In the genomic region with DNA sequence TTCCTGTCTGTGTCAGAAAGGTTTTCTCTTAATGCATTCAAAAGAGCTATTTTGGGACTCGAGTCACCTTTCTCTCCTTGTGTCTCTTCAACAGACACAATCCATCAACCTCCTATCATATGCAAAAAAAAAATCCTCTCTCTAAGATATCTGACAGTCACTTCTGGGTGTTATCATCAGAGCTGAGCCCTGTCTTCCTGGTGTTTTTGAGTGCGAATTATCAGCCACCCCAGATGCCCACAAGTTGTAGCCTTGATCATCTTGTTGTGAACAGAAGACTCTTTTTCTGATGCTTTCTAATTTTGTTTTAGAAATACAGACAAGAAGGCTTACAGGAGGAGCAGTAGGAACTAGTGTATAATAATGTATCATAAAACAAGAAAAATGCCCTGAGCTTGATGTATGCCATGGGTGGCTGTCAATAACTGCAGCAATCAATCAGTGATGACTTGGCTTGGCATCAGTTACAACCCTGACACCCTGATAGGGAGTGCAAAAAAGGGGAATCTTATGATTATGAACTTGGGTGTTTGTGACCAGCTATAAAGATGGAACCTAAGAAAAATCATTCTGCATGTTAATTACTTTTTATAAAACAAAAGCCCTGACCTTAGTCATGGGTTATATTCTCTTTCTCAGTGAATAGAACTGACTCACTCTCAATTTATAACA, we compare ENCODE assay signal across 29 mouse cellular contexts.
A peak's percentile ranks its signal among the peaks of the same experiment; 100 is the strongest.
DNase-seq lines count a peak whose midpoint lies in the region; ATAC-seq and TF ChIP-seq lines count a peak whose summit lies in the region.
"Had no signal": no experiment of that assay in that cellular context is flagged by ENCODE, and none has a peak within 500 bp of the region (broad histone marks: within the 10 kb centered on the region; RNA-seq: fewer than 3 reads in every experiment).

No protein-coding gene starts in this region.

- TF ChIP-seq POLR2A in cerebellum, adult 2 months (IDR thresholded peaks at IDR 0.05; ENCODE audit: borderline replicate concordance, insufficient read depth, low read length), result no peak

- H3K36me3 ChIP-seq in stomach, embryonic 15.5 days, result no peaks in the 10 kb centered on the region
- no peaks in the 10 kb centered on the region for H3K36me3 ChIP-seq in stomach, postnatal 0 days (ENCODE audit: control insufficient read depth, insufficient read depth, low read length)
- H3K36me3 ChIP-seq in liver, embryonic 13.5 days, result no peaks in the 10 kb centered on the region
- H3K36me3 ChIP-seq: embryonic facial prominence, embryonic 13.5 days; G1E; heart, embryonic 15.5 days; limb, embryonic 12.5 days; midbrain, embryonic 15.5 days; neural tube, embryonic 12.5 days had no signal

- DNase-seq in stomach, postnatal 0 days (ENCODE audit: low spot score), result no peak
- peak; percentile 61 for DNase-seq in liver, embryonic 13.5 days
- no peak for DNase-seq in cerebellum, adult 2 months
- DNase-seq in heart, adult 11 months, result no peak
- no peak for DNase-seq in heart, adult 18-20 months
- DNase-seq: adrenal gland, adult 8-10 months; cerebellum, adult 11-12 months; cerebellum, postnatal 25 days; embryo, embryonic 11 days; gastrocnemius, postnatal 25 days; heart, postnatal 4 days; kidney, adult 18-20 months; kidney, postnatal 14 days; lung, adult 2 months; lung, postnatal 14 days had no signal

- H3K27ac ChIP-seq in stomach, embryonic 15.5 days, result no peak overlapping the region
- no peak overlapping the region for H3K27ac ChIP-seq in stomach, postnatal 0 days (replicated peaks)
- peak overlapping the region; percentile 82 for H3K27ac ChIP-seq in liver, embryonic 13.5 days
- H3K27ac ChIP-seq in cerebellum, adult 2 months (ENCODE audit: insufficient read depth, low read length), result no peak overlapping the region
- H3K27ac ChIP-seq: embryonic facial prominence, embryonic 13.5 days; heart, embryonic 15.5 days; hindbrain, embryonic 14.5 days; layer of hippocampus, adult 2 months; limb, embryonic 12.5 days; midbrain, embryonic 15.5 days; neural tube, embryonic 12.5 days had no signal

- WGBS in stomach, embryonic 15.5 days, result 63% methylated on average over 2 of the region's 2 CpGs
- 44% methylated on average over 2 of the region's 2 CpGs for WGBS in stomach, postnatal 0 days
- 8% methylated on average over 2 of the region's 2 CpGs for WGBS in liver, embryonic 13.5 days (ENCODE audit: insufficient replicate concordance)
- WGBS in cerebellum, adult 2 months, result 80% methylated on average over 2 of the region's 2 CpGs

- no peak overlapping the region for H3K4me3 ChIP-seq in stomach, embryonic 15.5 days (replicated peaks)
- no peak overlapping the region for H3K4me3 ChIP-seq in stomach, postnatal 0 days (ENCODE audit: low read depth, low read length)
- H3K4me3 ChIP-seq in liver, embryonic 13.5 days (replicated peaks), result no peak overlapping the region
- H3K4me3 ChIP-seq in cerebellum, adult 2 months (replicated peaks; ENCODE audit: insufficient read depth, low read depth, low read length), result no peak overlapping the region
- H3K4me3 ChIP-seq: embryonic facial prominence, embryonic 13.5 days; heart, embryonic 15.5 days; layer of hippocampus, adult 2 months; limb, embryonic 12.5 days; midbrain, embryonic 15.5 days; neural tube, embryonic 12.5 days had no signal

- no peaks in the 10 kb centered on the region for H3K4me1 ChIP-seq in stomach, embryonic 15.5 days
- H3K4me1 ChIP-seq in stomach, postnatal 0 days (replicated peaks; ENCODE audit: control insufficient read depth, insufficient read depth), result no peaks in the 10 kb centered on the region
- H3K4me1 ChIP-seq in liver, embryonic 13.5 days (replicated peaks), result peaks cover 20% of the 10 kb centered on the region
- no peaks in the 10 kb centered on the region for H3K4me1 ChIP-seq in cerebellum, adult 2 months (ENCODE audit: control insufficient read depth, insufficient read depth, low read length)
- H3K4me1 ChIP-seq: embryonic facial prominence, embryonic 13.5 days; heart, embryonic 15.5 days; neural tube, embryonic 12.5 days had no signal

- H3K9me3 ChIP-seq in stomach, embryonic 15.5 days, result no peaks in the 10 kb centered on the region
- H3K9me3 ChIP-seq in stomach, postnatal 0 days (ENCODE audit: control insufficient read depth, low read length), result no peaks in the 10 kb centered on the region
- H3K9me3 ChIP-seq in liver, embryonic 13.5 days (replicated peaks), result no peaks in the 10 kb centered on the region
- H3K9me3 ChIP-seq: embryonic facial prominence, embryonic 13.5 days; G1E; heart, embryonic 15.5 days; limb, embryonic 12.5 days; midbrain, embryonic 15.5 days; neural tube, embryonic 12.5 days had no signal

- no peak overlapping the region for H3K4me2 ChIP-seq in stomach, embryonic 15.5 days
- no peak overlapping the region for H3K4me2 ChIP-seq in stomach, postnatal 0 days (replicated peaks; ENCODE audit: low read depth)
- H3K4me2 ChIP-seq in liver, embryonic 13.5 days, result peak overlapping the region; percentile 30
- H3K4me2 ChIP-seq: embryonic facial prominence, embryonic 13.5 days; heart, embryonic 15.5 days; hindbrain, embryonic 14.5 days; limb, embryonic 12.5 days; midbrain, embryonic 15.5 days; neural tube, embryonic 12.5 days had no signal

- no peaks in the 10 kb centered on the region for H3K27me3 ChIP-seq in stomach, embryonic 15.5 days (replicated peaks)
- no peaks in the 10 kb centered on the region for H3K27me3 ChIP-seq in stomach, postnatal 0 days (ENCODE audit: control insufficient read depth, insufficient read depth, low read length)
- H3K27me3 ChIP-seq in liver, embryonic 13.5 days, result no peaks in the 10 kb centered on the region
- H3K27me3 ChIP-seq in cerebellum, adult 2 months (ENCODE audit: control insufficient read depth, insufficient read depth, low read length), result no peaks in the 10 kb centered on the region
- H3K27me3 ChIP-seq: heart, embryonic 15.5 days; limb, embryonic 12.5 days; midbrain, embryonic 15.5 days; neural tube, embryonic 12.5 days had no signal

- no peak for TF ChIP-seq CTCF in stomach, postnatal 0 days (IDR thresholded peaks at IDR 0.05; ENCODE audit: low read depth)
- no peak for TF ChIP-seq CTCF in cerebellum, adult 2 months (IDR thresholded peaks at IDR 0.05; ENCODE audit: borderline replicate concordance, insufficient read depth, low read depth, low read length)

- no peak overlapping the region for H3K9ac ChIP-seq in stomach, embryonic 15.5 days
- H3K9ac ChIP-seq in stomach, postnatal 0 days (ENCODE audit: low read length), result no peak overlapping the region
- no peak overlapping the region for H3K9ac ChIP-seq in liver, embryonic 13.5 days
- H3K9ac ChIP-seq: embryonic facial prominence, embryonic 13.5 days; heart, embryonic 15.5 days; hindbrain, embryonic 14.5 days; limb, embryonic 12.5 days; midbrain, embryonic 15.5 days; neural tube, embryonic 12.5 days had no signal

- peak; percentile 68; the same call in 1 of the 2 replicates for ATAC-seq in stomach, embryonic 15.5 days (ENCODE audit: insufficient read depth, low FRiP score, low read depth)
- no peak for ATAC-seq in stomach, postnatal 0 days (ENCODE audit: low FRiP score, low TSS enrichment)
- peak; percentile 82 for ATAC-seq in erythroblast, adult 5-6 weeks (replicated peaks; ENCODE audit: low FRiP score, poor library complexity, severe bottlenecking)
- ATAC-seq in liver, embryonic 13.5 days (ENCODE audit: low read depth), result peak; percentile 96
- ATAC-seq in megakaryocyte-erythroid progenitor cell, adult 5-6 weeks (replicated peaks; ENCODE audit: low FRiP score, low TSS enrichment, poor library complexity, severe bottlenecking), result peak; percentile 93
- ATAC-seq: activated CD4-positive, CD25-positive, alpha-beta regulatory T cell, adult 4 months; forebrain, embryonic 16.5 days; inflammation-experienced regulatory T-cells, adult 6 months; midbrain, embryonic 15.5 days had no signal

- TF ChIP-seq EP300 in stomach, postnatal 0 days (optimal IDR thresholded peaks at IDR 0.05), result no peak
